Mouse (Mus musculus): ENCODE results near the gene Arhgap31. TPM values are rescaled to one million over a fixed set of nuclear protein-coding genes. Genes with fewer than 3 reads are reported as not detected.

Gene Arhgap31
- polyA plus RNA-seq, 1 experiment: not detected

- no peak overlapping the region for H3K4me3 ChIP-seq (ENCODE audit: insufficient read depth, low read depth, low read length)
- TF ChIP-seq CTCF (IDR thresholded peaks at IDR 0.05; ENCODE audit: insufficient read depth, low read depth, low read length) (no peak), POLR2A (IDR thresholded peaks at IDR 0.05; ENCODE audit: insufficient read depth, low read depth, low read length) (no peak)
- H3K27ac ChIP-seq (ENCODE audit: insufficient read depth, low read depth, low read length): no peak overlapping the region
- peaks cover 11% of the 10 kb centered on the region; the same call in 1 of the 2 replicates for H3K4me1 ChIP-seq (ENCODE audit: control insufficient read depth, insufficient read depth, low read length)
- 92% methylated on average over 5 of the region's 5 CpGs for WGBS
Observed at GRCm38 (mm10) chr16:38697611-38698010, 15.5 kb downstream of the Arhgap31 start.

DNA sequence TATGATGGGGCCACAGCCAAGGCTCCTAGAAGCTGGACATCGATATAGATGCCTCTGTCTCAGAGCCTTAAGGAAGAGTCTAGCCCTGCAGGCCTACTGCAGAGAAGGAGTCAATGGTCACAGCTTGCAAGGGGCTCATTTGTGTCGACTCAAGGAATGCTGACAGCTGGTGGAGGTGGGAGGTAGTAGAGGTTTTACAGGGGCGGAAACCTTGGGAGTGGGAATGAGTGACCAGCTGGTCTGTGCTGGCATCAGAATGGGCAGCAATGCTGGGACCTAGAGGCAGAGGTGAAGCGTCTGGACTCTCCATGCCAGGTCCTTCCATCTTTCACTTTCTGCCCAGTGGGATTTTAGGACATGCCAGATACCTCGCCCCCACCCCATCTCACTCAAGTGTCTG is 17.5 kb downstream of the Arhgap31 start:
- 90% methylated on average over 5 of the region's 5 CpGs for WGBS
- no peak overlapping the region for H3K27ac ChIP-seq (ENCODE audit: insufficient read depth, low read depth, low read length)
- H3K4me1 ChIP-seq (ENCODE audit: control insufficient read depth, insufficient read depth, low read length): peaks cover 5% of the 10 kb centered on the region; the same call in 1 of the 2 replicates
- H3K4me3 ChIP-seq (ENCODE audit: insufficient read depth, low read depth, low read length): no peak overlapping the region
- TF ChIP-seq CTCF (IDR thresholded peaks at IDR 0.05; ENCODE audit: insufficient read depth, low read depth, low read length): no peak
- no peak for TF ChIP-seq POLR2A (IDR thresholded peaks at IDR 0.05; ENCODE audit: insufficient read depth, low read depth, low read length)

GRCm38 (mm10) chr16:38694906-38695540 is 18.1 kb downstream of the Arhgap31 start:
- TF ChIP-seq POLR2A (IDR thresholded peaks at IDR 0.05; ENCODE audit: insufficient read depth, low read depth, low read length) (no peak), CTCF (IDR thresholded peaks at IDR 0.05; ENCODE audit: insufficient read depth, low read depth, low read length) (no peak)
- Histone ChIP-seq H3K4me3 (ENCODE audit: insufficient read depth, low read depth, low read length) (no peak overlapping the region), H3K27ac (ENCODE audit: insufficient read depth, low read depth, low read length) (no peak overlapping the region), H3K4me1 (ENCODE audit: control insufficient read depth, insufficient read depth, low read length) (peaks cover 3% of the 10 kb centered on the region; the same call in 1 of the 2 replicates)
- WGBS: 89% methylated on average over 6 of the region's 6 CpGs

DNA sequence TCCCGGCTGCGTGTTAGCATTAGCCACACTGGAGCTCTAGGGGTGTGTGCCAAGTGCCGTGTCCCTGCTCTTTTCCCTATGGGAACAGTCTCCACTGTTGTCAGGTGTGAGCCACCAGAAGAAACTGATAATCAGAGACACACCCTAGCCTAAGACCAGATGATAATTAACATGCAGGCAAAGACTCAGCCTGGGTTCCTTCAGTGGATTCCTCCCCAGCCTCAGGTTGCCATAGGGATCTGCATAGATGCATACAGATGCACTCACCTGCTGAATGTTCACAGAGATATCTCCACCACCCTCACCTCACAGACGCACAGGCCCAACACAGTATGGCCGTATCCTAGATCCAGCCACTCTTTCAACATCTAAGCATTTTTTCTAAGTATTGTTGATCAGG is 22.6 kb downstream of the Arhgap31 start:
- TF ChIP-seq CTCF (IDR thresholded peaks at IDR 0.05; ENCODE audit: insufficient read depth, low read depth, low read length): no peak
- no peak for TF ChIP-seq POLR2A (IDR thresholded peaks at IDR 0.05; ENCODE audit: insufficient read depth, low read depth, low read length)
- H3K4me1 ChIP-seq (ENCODE audit: control insufficient read depth, insufficient read depth, low read length): peaks cover 16% of the 10 kb centered on the region

GRCm38 (mm10) chr16:38689786-38690185 is 23.3 kb downstream of the Arhgap31 start:
- H3K4me1 ChIP-seq (ENCODE audit: control insufficient read depth, insufficient read depth, low read length): peaks cover 16% of the 10 kb centered on the region
- WGBS: 94% methylated on average over 10 of the region's 10 CpGs
- no peak for TF ChIP-seq POLR2A (IDR thresholded peaks at IDR 0.05; ENCODE audit: insufficient read depth, low read depth, low read length)
- no peak for TF ChIP-seq CTCF (IDR thresholded peaks at IDR 0.05; ENCODE audit: insufficient read depth, low read depth, low read length)
- no peak overlapping the region for H3K4me3 ChIP-seq (ENCODE audit: insufficient read depth, low read depth, low read length)
- H3K27ac ChIP-seq (ENCODE audit: insufficient read depth, low read depth, low read length): no peak overlapping the region

More for the DNA sequence above, 22.6 kb downstream of the Arhgap31 start:
- 89% methylated on average over 5 of the region's 5 CpGs for whole genome bisulfite sequencing
- Histone ChIP-seq H3K4me3 (ENCODE audit: insufficient read depth, low read depth, low read length) (no peak overlapping the region), H3K27ac (ENCODE audit: insufficient read depth, low read depth, low read length) (no peak overlapping the region)

DNA sequence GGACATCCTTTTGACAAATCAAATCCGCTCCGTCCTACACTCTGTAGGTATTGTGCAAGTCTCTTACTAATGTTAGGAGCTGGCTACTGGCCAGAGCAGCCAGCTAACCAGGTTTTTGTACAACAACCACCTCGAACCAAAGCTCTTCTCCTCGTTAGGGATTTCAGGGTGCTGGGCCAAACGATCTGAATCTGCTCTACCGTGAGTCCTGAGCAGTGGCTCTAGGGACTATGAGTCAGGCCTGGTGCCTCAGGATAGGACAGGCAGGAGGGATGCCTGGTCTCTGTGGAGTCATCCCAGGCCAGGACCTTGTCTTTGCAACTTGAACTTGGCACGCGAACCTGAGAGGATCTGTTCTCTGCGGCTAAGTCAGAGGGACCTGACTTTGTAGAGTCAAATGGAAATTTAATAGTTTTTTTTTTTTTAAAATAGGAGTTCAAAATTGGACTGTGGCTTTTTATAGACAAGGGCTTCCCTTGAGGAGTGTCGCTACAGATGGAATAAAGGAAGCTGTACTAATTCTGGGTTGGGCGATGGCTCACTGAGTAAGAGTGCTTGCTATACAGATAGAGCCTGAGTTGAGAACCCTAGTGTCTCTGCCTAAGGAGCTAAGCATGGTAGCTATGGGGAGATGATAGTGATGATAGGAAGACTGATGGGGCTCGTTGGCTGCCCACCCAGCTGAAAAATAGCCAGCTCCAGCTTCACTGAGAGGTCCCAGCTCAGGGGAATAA is 24.4 kb downstream of the Arhgap31 start:
- WGBS: 67% methylated on average over 12 of the region's 12 CpGs
- 0 out of 2 replicates have a peak overlapping the region, but pooled peaks have one; percentile 42 for H3K27ac ChIP-seq (ENCODE audit: insufficient read depth, low read depth, low read length)
- H3K4me3 ChIP-seq (ENCODE audit: insufficient read depth, low read depth, low read length): no peak overlapping the region
- H3K4me1 ChIP-seq (ENCODE audit: control insufficient read depth, insufficient read depth, low read length): peaks cover 16% of the 10 kb centered on the region
- TF ChIP-seq POLR2A (IDR thresholded peaks at IDR 0.05; ENCODE audit: insufficient read depth, low read depth, low read length) (no peak), CTCF (IDR thresholded peaks at IDR 0.05; ENCODE audit: insufficient read depth, low read depth, low read length) (no peak)

DNA sequence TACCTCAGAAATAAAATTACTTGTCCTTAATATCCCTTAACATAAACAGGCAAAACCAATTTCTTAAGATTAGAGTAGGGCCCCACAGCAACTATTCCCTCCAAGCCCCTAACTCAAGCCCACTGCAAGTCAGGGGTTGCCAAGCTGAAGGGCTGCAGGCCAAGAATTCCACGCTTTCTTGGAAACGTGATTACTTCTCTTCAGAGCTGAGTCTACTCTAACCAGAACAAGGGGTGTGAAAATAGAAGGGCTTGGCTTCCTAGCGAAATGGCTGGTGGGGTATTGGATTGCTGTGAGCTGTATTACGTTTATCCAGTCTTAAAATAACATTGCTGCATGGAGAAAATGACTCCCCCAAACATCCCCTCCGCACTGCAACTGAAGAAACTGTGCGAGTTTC is 25.4 kb downstream of the Arhgap31 start:
- 0 out of 2 replicates have a peak overlapping the region, but pooled peaks have one; percentile 29 for H3K27ac ChIP-seq (ENCODE audit: insufficient read depth, low read depth, low read length)
- H3K4me3 ChIP-seq (ENCODE audit: insufficient read depth, low read depth, low read length): no peak overlapping the region
- H3K4me1 ChIP-seq (ENCODE audit: control insufficient read depth, insufficient read depth, low read length): peaks cover 16% of the 10 kb centered on the region
- 30% methylated on average over 6 of the region's 6 CpGs for WGBS
- TF ChIP-seq POLR2A (IDR thresholded peaks at IDR 0.05; ENCODE audit: insufficient read depth, low read depth, low read length) (no peak), CTCF (IDR thresholded peaks at IDR 0.05; ENCODE audit: insufficient read depth, low read depth, low read length) (no peak)

GRCm38 (mm10) chr16:38683094-38683493 is 30.0 kb downstream of the Arhgap31 start:
- Histone ChIP-seq H3K27ac (ENCODE audit: insufficient read depth, low read depth, low read length) (no peak overlapping the region), H3K4me3 (ENCODE audit: insufficient read depth, low read depth, low read length) (no peak overlapping the region), H3K4me1 (ENCODE audit: control insufficient read depth, insufficient read depth, low read length) (peaks cover 15% of the 10 kb centered on the region)
- no peak for TF ChIP-seq CTCF (IDR thresholded peaks at IDR 0.05; ENCODE audit: insufficient read depth, low read depth, low read length)
- TF ChIP-seq POLR2A (IDR thresholded peaks at IDR 0.05; ENCODE audit: insufficient read depth, low read depth, low read length): no peak
- WGBS: 80% methylated on average over 7 of the region's 7 CpGs

- Histone ChIP-seq H3K4me3 (ENCODE audit: insufficient read depth, low read depth, low read length) (no peak overlapping the region), H3K4me1 (ENCODE audit: control insufficient read depth, insufficient read depth, low read length) (peaks cover 13% of the 10 kb centered on the region), H3K27ac (ENCODE audit: insufficient read depth, low read depth, low read length) (no peak overlapping the region)
- TF ChIP-seq CTCF (IDR thresholded peaks at IDR 0.05; ENCODE audit: insufficient read depth, low read depth, low read length): no peak
- TF ChIP-seq POLR2A (IDR thresholded peaks at IDR 0.05; ENCODE audit: insufficient read depth, low read depth, low read length): no peak
- WGBS: 66% methylated on average over 2 of the region's 2 CpGs
Observed at GRCm38 (mm10) chr16:38681313-38681712, 31.8 kb downstream of the Arhgap31 start.

Data from olfactory bulb, adult 2 months (tissue).